Mouse (Mus musculus) heart, postnatal 0 days (tissue): Measurements from ENCODE around the gene Rassf8.

Source experiments
- CTCF ChIP-seq: IDR thresholded peaks from 2 replicates; pipeline ENCODE4 v1.5.1; 2016; ENCODE audit warnings: antibody characterized with exemption, control low read depth, low read depth
- EP300 ChIP-seq: IDR thresholded peaks from 2 replicates; pipeline ENCODE4 v1.6.1; 2016; ENCODE audit warnings: antibody characterized with exemption, low read depth

DNA sequence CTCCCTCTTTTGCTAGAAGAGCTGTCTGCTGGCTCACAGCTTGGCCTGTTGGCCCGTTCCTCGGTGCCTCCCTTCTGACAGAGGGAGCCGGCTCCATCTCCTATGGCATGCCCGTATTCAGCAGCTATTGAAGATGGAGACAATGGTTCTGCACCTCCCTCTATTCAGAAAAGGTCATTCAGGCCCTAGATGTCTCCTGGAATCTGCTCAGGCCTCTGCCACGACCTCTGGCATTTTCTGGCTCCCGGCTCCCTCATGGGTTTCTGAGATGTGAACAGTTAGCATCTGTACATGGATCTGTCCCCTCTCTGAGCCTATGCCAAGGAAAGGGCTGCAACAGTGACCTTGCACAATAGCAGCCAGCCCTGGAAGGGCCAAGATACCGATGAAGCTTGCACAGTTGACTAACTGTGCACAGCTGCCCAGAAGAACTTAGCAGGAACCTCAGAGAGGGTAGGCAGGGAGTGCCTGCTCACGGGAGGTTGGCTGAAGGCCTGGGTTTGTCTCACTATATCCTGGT, 45.5 kb upstream of the Rassf8 start:
- TF ChIP-seq CTCF (no peak), EP300 (no peak)
